Mouse (Mus musculus): Measurements from ENCODE around the gene Gas1. TPM values are rescaled to one million over a fixed set of nuclear protein-coding genes. Genes with fewer than 3 reads are reported as not detected.

Gene Gas1
- total RNA-seq (2021): 10 to 100 TPM; 86.7 to 87.7 TPM
- long read RNA-seq, experiment 1, transcript Gas1-201 (1 exons, 2,961 nt): minor isoform, 6 of 236 reads
- long read RNA-seq, experiment 1, transcript Gas1-202 (1 exons, 1,155 nt): major isoform, 213 of 236 reads
- long read RNA-seq, experiment 1, partial matches to known transcripts: 0 of 236 reads
- long read RNA-seq, experiment 1, other reads (novel, unspliced or antisense): 17 of 236 reads
- long read RNA-seq, experiment 2, transcript Gas1-201 (1 exons, 2,961 nt): minor isoform, 9 of 438 reads
- long read RNA-seq, experiment 2, transcript Gas1-202 (1 exons, 1,155 nt): major isoform, 391 of 438 reads
- long read RNA-seq, experiment 2, partial matches to known transcripts: 0 of 438 reads
- long read RNA-seq, experiment 2, other reads (novel, unspliced or antisense): 38 of 438 reads

DNA sequence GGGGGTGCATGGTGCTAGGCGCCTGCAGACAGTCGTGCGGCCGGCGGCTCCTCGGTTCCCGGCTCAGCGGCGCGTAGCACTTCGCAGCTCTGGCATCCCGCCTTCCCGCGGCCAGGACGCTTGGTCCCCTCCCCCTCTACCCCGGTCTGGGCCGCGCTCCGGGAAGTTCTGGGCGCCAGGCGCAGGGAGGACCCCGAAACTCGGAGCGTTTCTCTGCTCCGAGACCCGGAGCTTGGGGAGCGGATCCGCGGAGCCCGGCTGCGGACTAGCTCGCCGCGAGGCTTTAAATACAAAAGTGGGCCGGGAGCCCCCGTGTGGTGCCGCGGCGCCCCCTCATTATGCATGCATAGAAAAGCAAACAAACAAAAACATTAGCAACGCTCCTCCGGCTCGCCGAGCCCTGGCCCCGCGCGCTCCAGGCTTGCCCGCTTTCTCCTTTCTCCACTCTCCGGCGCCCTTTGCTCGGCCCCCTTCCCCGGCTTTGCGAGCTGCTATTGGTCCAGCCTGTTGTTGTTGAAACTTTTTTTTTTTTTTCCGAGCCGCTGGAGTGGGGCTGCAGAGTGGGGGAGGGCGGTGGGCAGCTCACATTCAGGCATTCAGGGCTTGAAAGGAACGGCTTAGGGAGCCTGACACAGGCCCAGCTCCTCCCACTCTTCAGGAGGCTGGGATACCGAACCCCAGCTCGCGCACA lies at the start of gene Gas1:
TSS of gene Gas1 (minus strand) at position 260 of the 691 bp plus-strand sequence.
- peak; percentile 68 to 81 for DNase-seq (ENCODE audit: low spot score in 2 of 2)

DNA sequence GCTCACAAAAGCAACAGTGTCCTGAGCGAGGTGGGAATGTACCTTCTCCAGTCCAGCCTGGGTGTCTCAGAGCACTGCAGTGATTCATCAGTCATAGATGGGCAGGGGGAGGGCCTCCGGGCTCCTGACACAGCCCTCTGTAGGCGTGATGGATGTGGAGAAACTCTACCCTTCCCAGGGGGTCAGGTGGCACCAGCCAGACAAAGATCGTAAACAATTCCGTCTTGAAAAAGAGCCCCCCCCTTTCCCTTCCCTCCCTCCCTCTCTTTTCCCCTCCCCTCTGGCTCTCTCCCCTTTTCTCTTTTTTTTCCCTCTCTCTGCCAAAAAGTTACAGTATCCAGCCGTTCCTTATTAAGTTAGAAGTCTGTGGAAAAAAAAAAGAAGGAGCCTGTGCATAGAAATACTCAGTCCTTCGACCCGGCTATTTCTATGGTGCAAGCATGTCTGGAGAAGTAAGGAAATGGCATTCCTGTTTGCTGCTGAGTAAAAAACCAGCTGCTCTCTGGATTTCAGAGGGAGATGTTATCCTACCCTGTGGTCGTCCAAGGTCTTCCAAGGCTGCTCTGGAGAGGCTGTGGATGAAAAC lies 49.2 kb upstream of the Gas1 start:
- DNase-seq (ENCODE audit: low spot score in 2 of 2): no peak

- no peak for DNase-seq (ENCODE audit: low spot score in 2 of 2)
Measured at GRCm38 (mm10) chr13:60225736-60226135, 48.6 kb upstream of the Gas1 start.

GRCm38 (mm10) chr13:60225276-60225675 lies 48.1 kb upstream of the Gas1 start:
- no peak for DNase-seq (ENCODE audit: low spot score in 2 of 2)

GRCm38 (mm10) chr13:60223797-60224196 lies 46.6 kb upstream of the Gas1 start:
- no peak for DNase-seq (ENCODE audit: low spot score in 2 of 2)

DNA sequence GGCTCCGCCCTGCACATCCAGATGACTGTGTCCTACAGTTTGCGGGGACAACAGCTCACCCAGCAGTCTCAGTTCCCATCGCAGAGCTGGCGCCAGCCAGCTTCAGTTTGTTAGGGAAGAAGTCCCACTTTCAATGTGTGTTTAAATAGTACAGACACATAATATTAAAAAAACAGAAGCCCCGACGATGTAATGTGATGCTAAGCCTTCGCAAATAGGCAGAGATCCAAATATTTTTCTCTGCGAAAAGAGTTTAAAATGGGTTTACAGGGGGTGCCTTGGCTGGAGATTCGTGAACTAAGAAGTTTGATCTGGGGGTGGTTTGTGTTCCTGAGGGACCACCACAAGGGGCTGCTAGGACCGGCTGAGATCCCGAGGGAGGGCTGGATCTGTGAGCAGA lies 45.2 kb upstream of the Gas1 start:
- DNase-seq (ENCODE audit: low spot score in 2 of 2): no peak

- no peak for DNase-seq (ENCODE audit: low spot score in 2 of 2)
Measured at GRCm38 (mm10) chr13:60213896-60214295, 36.7 kb upstream of the Gas1 start.

GRCm38 (mm10) chr13:60207135-60207601 lies 30.0 kb upstream of the Gas1 start:
- DNase-seq (ENCODE audit: low spot score in 2 of 2): no peak

DNA sequence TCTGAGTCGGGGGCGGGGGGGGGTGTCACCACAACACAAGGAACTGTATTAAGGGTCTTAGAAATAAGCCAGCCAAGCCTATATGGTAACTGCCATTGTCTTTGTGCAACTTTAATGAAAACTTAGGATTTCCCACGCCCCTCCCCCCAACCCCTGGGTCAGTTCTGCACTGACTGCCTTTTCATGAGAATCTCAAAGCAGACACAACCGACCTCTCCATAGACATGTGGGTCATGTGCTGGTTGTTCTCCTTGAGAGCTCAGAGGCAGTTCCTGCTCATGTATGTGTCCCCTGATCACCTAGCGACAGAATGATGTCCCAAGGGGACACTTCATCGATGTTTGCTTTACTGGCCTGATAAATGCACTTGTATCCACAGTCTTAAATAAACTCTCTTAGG lies 27.6 kb upstream of the Gas1 start:
- DNase-seq (ENCODE audit: low spot score in 2 of 2): no peak

- DNase-seq (ENCODE audit: low spot score in 2 of 2): no peak
Measured at GRCm38 (mm10) chr13:60193273-60193672, 16.1 kb upstream of the Gas1 start.

DNA sequence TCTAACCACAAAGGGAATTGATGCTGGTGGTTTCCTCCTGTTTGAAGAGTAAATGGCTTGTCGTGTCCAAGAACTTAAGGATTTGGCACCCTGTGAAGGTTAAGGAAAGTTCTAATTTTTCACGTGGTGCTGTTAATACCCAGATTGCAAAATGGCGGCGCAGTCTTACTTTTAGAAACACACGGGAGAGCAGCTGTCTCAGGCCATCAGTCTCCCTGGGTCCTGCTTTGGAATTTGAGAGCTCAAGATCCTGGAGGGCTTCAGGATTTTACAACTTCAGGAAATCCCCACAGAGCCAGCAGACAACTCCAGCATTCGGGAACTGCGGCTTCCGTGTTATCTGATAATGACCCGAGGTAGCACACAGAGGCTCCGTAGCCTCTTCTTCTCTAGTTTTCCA lies 12.8 kb upstream of the Gas1 start:
- no peak for DNase-seq (ENCODE audit: low spot score in 2 of 2)

- DNase-seq (ENCODE audit: low spot score in 2 of 2): no peak
Measured at GRCm38 (mm10) chr13:60188952-60189351, 11.8 kb upstream of the Gas1 start.

- DNase-seq (ENCODE audit: low spot score in 2 of 2): no peak
Measured at GRCm38 (mm10) chr13:60187276-60187675, 10.1 kb upstream of the Gas1 start.

DNA sequence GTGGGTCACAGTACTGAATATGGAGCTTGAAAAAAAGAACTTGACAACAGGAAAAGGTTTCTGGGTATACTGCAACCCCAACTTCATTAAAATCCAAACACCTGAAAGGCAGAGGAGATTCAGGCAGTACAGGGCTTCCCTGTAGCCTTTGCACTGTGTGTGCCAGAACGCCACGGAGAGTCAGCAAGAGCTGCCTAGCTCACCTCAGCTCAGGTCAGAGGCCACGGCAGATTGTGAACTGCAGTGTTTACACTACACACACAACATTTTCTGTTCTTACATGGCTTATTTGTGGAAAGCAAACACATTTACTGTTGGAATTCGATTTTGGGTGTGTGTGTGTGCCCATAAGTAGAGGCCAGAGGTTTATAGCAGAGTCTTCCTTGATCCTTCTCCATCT lies 5.2 kb upstream of the Gas1 start:
- DNase-seq (ENCODE audit: low spot score in 2 of 2): no peak

GRCm38 (mm10) chr13:60179641-60180040 lies 2.5 kb upstream of the Gas1 start:
- no peak for DNase-seq (ENCODE audit: low spot score in 2 of 2)

- peak; percentile 79 to 85 for DNase-seq (ENCODE audit: low spot score in 2 of 2)
Measured at GRCm38 (mm10) chr13:60178416-60178815, 1.3 kb upstream of the Gas1 start.

DNA sequence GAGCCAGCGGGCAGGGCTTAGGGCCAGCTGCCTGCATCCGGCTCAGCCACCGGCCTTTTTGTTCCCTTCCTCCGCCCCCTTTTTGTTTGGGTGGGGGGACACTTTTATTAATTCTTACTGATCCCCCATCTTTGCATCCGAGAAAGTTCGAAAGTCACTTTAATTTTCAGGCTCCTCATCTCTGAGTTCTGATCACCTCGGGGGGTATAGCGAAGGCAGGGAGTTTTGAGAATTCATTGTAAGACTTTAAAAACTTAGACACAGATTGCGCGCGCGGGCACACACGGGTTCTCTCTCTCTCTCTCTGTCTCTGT lies 589 bp upstream of the Gas1 start:
- no peak for DNase-seq (ENCODE audit: low spot score in 2 of 2)

DNA sequence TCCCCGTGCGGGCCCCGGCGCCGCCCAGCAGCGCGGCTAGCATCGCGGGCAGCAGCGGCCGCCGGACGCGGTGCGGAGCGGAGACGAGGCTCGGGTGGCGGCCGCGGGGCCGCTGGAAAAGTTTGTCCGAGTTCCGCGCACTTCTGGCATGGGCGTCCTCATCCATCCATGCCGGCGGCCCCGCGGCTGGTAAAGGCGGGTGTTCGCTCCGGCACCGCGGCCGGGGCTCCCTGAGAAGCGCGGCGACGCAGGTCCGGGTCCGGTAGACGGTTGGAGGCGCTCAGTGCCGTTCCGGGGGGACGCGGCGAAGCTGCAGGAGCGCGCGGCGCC lies 424 bp downstream of the Gas1 start:
- peak in 1 of 2 experiments; percentile 12 for DNase-seq (ENCODE audit: low spot score in 2 of 2)

GRCm38 (mm10) chr13:60176136-60176775 lies 909 bp downstream of the Gas1 start:
- peak; percentile 16 to 40 for DNase-seq (ENCODE audit: low spot score in 2 of 2)

DNA sequence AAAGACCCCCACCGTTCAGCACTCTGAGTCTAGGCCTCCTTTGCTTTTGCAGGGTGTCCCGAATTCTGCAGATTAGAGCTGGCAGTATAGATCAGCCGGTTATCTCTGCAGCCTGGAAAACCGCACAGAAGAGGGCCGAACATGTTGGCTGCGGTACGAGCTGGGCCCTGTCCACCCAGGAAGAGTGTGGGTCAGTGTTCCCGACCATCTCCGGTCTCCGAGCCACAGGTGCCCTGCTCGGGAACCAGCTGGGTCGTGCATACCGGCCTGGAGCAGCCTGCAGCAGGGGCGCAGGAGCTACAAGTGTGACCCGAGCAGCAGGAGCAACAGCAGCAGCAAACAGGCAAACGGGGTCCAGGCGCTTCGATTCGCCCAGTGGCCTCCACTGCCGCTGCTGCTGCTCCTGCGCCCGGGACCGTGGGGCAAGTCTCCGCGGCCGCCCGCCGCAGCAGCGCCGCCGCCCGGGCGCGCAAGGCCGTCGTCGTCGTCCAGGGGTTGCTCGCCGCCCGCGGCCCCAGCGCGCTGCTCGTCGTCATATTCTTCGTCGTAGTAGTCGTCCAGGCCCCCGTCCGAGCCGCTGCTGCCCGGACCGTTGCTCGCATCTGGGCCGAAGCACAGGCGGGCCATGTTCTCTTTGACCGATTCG lies 1.6 kb downstream of the Gas1 start:
- DNase-seq (ENCODE audit: low spot score in 2 of 2): peak in 1 of 2 experiments; percentile 32

- no peak for DNase-seq (ENCODE audit: low spot score in 2 of 2)
Measured at GRCm38 (mm10) chr13:60174953-60175352, 2.2 kb downstream of the Gas1 start.

Data from adrenal gland, postnatal 4 days (tissue).